Comparison of ENCODE assay signal across 26 mouse cellular contexts in the genomic region with DNA sequence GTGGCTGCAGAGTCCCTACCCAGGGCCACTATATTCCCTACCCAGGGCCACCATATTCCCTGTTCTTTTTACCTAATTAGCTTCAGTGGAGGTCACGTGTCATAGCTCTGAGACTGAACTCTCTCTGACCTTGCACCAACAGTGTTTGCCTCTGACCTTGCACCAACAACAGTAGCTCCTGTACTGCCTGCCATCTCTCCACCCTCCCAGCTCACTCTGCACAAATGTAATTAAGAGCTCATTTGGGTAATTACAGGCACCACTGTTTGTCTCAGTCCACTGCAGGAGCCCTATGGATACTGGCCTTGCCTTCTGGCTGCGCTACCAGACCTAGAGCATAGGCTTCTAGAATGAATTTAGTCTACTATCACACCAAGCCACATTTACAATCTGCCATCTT. TPM values are rescaled to one million over a fixed set of nuclear protein-coding genes. Genes with fewer than 3 reads are reported as not detected.
A peak's percentile ranks its signal among the peaks of the same experiment; 100 is the strongest.
DNase-seq lines count a peak whose midpoint lies in the region; ATAC-seq and TF ChIP-seq lines count a peak whose summit lies in the region.
"Had no signal": no experiment of that assay in that cellular context is flagged by ENCODE, and none has a peak within 500 bp of the region (broad histone marks: within the 10 kb centered on the region; RNA-seq: fewer than 3 reads in every experiment).

No protein-coding gene starts in this region.

- H3K9ac ChIP-seq in intestine, embryonic 16.5 days (ENCODE audit: low read depth, low read length), result no peak overlapping the region; the same call in 1 of the 2 replicates
- no peak overlapping the region for H3K9ac ChIP-seq in intestine, embryonic 15.5 days
- no peak overlapping the region for H3K9ac ChIP-seq in lung, postnatal 0 days (replicated peaks; ENCODE audit: low read depth)
- H3K9ac ChIP-seq in liver, embryonic 13.5 days, result no peak overlapping the region
- H3K9ac ChIP-seq: forebrain, embryonic 13.5 days; hindbrain, embryonic 12.5 days; kidney, embryonic 15.5 days; lung, embryonic 14.5 days had no signal

- no peaks in the 10 kb centered on the region for H3K27me3 ChIP-seq in intestine, embryonic 16.5 days (replicated peaks; ENCODE audit: control insufficient read depth, insufficient read depth, low read length)
- no peaks in the 10 kb centered on the region for H3K27me3 ChIP-seq in intestine, embryonic 15.5 days (replicated peaks)
- H3K27me3 ChIP-seq in lung, postnatal 0 days (replicated peaks; ENCODE audit: insufficient read depth, low read length), result no peaks in the 10 kb centered on the region
- no peaks in the 10 kb centered on the region for H3K27me3 ChIP-seq in liver, embryonic 13.5 days
- H3K27me3 ChIP-seq: forebrain, embryonic 13.5 days; hindbrain, embryonic 12.5 days; kidney, embryonic 15.5 days had no signal

- 82% methylated on average over 2 of the region's 2 CpGs for WGBS in intestine, embryonic 16.5 days
- WGBS in intestine, embryonic 15.5 days, result 80% methylated on average over 2 of the region's 2 CpGs
- 93% methylated on average over 2 of the region's 2 CpGs for WGBS in lung, postnatal 0 days
- 58% methylated on average over 2 of the region's 2 CpGs for WGBS in liver, embryonic 13.5 days (ENCODE audit: insufficient replicate concordance)

- H3K27ac ChIP-seq in intestine, embryonic 16.5 days (ENCODE audit: low read length), result peak overlapping the region; percentile 68; the same call in 1 of the 2 replicates
- no peak overlapping the region for H3K27ac ChIP-seq in intestine, embryonic 15.5 days
- peak overlapping the region; percentile 74; the same call in 1 of the 2 replicates for H3K27ac ChIP-seq in lung, postnatal 0 days (ENCODE audit: low read length)
- H3K27ac ChIP-seq in liver, embryonic 13.5 days, result no peak overlapping the region
- H3K27ac ChIP-seq: forebrain, embryonic 13.5 days; hindbrain, embryonic 12.5 days; hindbrain, postnatal 0 days; kidney, embryonic 15.5 days; layer of hippocampus, adult 2 months; left cerebral cortex, adult 2 months had no signal

- no peak for TF ChIP-seq CTCF in lung, postnatal 0 days (IDR thresholded peaks at IDR 0.05)

- H3K4me1 ChIP-seq in intestine, embryonic 16.5 days (ENCODE audit: control insufficient read depth, insufficient read depth, low read length), result peaks cover 36% of the 10 kb centered on the region
- H3K4me1 ChIP-seq in intestine, embryonic 15.5 days (replicated peaks), result peaks cover 20% of the 10 kb centered on the region
- H3K4me1 ChIP-seq in lung, postnatal 0 days (ENCODE audit: insufficient read depth, low read depth, low read length), result no peaks in the 10 kb centered on the region
- peaks cover 23% of the 10 kb centered on the region for H3K4me1 ChIP-seq in liver, embryonic 13.5 days (replicated peaks)
- H3K4me1 ChIP-seq: forebrain, embryonic 13.5 days had no signal

- no peak overlapping the region for H3K4me3 ChIP-seq in intestine, embryonic 16.5 days (ENCODE audit: low read length)
- no peak overlapping the region for H3K4me3 ChIP-seq in intestine, embryonic 15.5 days (replicated peaks)
- no peak overlapping the region for H3K4me3 ChIP-seq in lung, postnatal 0 days (ENCODE audit: low read depth, low read length)
- H3K4me3 ChIP-seq in liver, embryonic 13.5 days (replicated peaks), result no peak overlapping the region
- H3K4me3 ChIP-seq: forebrain, embryonic 13.5 days; hindbrain, embryonic 12.5 days; kidney, embryonic 15.5 days; layer of hippocampus, adult 2 months; left cerebral cortex, adult 2 months had no signal

- TF ChIP-seq EP300 in lung, postnatal 0 days (IDR thresholded peaks at IDR 0.05), result no peak

- no peak overlapping the region for H3K4me2 ChIP-seq in intestine, embryonic 16.5 days (ENCODE audit: low read depth, low read length)
- H3K4me2 ChIP-seq in intestine, embryonic 15.5 days (replicated peaks), result no peak overlapping the region
- no peak overlapping the region for H3K4me2 ChIP-seq in lung, postnatal 0 days (replicated peaks; ENCODE audit: low read depth, low read length)
- no peak overlapping the region for H3K4me2 ChIP-seq in liver, embryonic 13.5 days
- H3K4me2 ChIP-seq: forebrain, embryonic 13.5 days; heart, embryonic 11.5 days; hindbrain, embryonic 12.5 days; kidney, embryonic 15.5 days; lung, embryonic 14.5 days; midbrain, embryonic 11.5 days had no signal

- peaks cover 23% of the 10 kb centered on the region for H3K36me3 ChIP-seq in intestine, embryonic 16.5 days (ENCODE audit: control insufficient read depth, insufficient read depth, low read length)
- H3K36me3 ChIP-seq in intestine, embryonic 15.5 days, result peaks cover 43% of the 10 kb centered on the region
- H3K36me3 ChIP-seq in lung, postnatal 0 days (ENCODE audit: insufficient read depth, low read length), result peaks cover 10% of the 10 kb centered on the region
- H3K36me3 ChIP-seq in liver, embryonic 13.5 days, result peaks cover 30% of the 10 kb centered on the region; the same call in 1 of the 2 replicates

- no peak for DNase-seq in lung, postnatal 0 days (ENCODE audit: low spot score)
- no peak for DNase-seq in lung, postnatal 4 days
- no peak for DNase-seq in liver, embryonic 13.5 days
- DNase-seq in cerebellum, postnatal 36 days, result no peak
- DNase-seq: adrenal gland, adult 8-10 months; cerebellum, adult 8-10 months; cerebellum, postnatal 25 days; gastrocnemius, postnatal 14 days; heart, postnatal 36 days; kidney, adult 11 months; kidney, postnatal 25 days; lung, embryonic 14.5 days; right cerebral cortex, postnatal 25 days had no signal

- ATAC-seq in intestine, embryonic 16.5 days, result 0 out of 2 replicates have a peak, but pooled peaks have one; percentile 7
- no peak; the same call in 1 of the 2 replicates for ATAC-seq in intestine, embryonic 15.5 days
- ATAC-seq in lung, postnatal 0 days, result no peak
- ATAC-seq in liver, embryonic 13.5 days (ENCODE audit: low read depth), result peak; percentile 33; the same call in 1 of the 2 replicates
- no peak for ATAC-seq in cerebellum, adult (ENCODE audit: insufficient number of reproducible peaks, low FRiP score, low TSS enrichment)
- ATAC-seq: activated CD4-positive, CD25-positive, alpha-beta regulatory T cell, adult 4 months; forebrain, embryonic 13.5 days; hindbrain, postnatal 0 days; midbrain, embryonic 16.5 days had no signal

- no peaks in the 10 kb centered on the region for H3K9me3 ChIP-seq in intestine, embryonic 16.5 days (ENCODE audit: control insufficient read depth, low read length)
- H3K9me3 ChIP-seq in intestine, embryonic 15.5 days, result no peaks in the 10 kb centered on the region
- H3K9me3 ChIP-seq in lung, postnatal 0 days (ENCODE audit: low read length), result no peaks in the 10 kb centered on the region
- H3K9me3 ChIP-seq in liver, embryonic 13.5 days (replicated peaks), result no peaks in the 10 kb centered on the region
- H3K9me3 ChIP-seq: forebrain, embryonic 13.5 days; hindbrain, embryonic 12.5 days; kidney, embryonic 15.5 days had no signal

RNA-seq across cellular contexts. Expression of gene Kdm4a, which starts 54.0 kb away (rescaled TPM):
- polyA plus RNA-seq in intestine, embryonic 16.5 days (2015; fragmentation: Nextera tagmentation; extraction: Ambion mirVana), result 18.0 and 18.6 TPM in 2 replicates
- polyA plus RNA-seq in intestine, embryonic 15.5 days (2015; fragmentation: Nextera tagmentation; extraction: Ambion mirVana), result 24.7 and 25.2 TPM in 2 replicates
- 20.3 and 23.4 TPM in 2 replicates for polyA plus RNA-seq in lung, postnatal 0 days (2015; fragmentation: Nextera tagmentation; extraction: Ambion mirVana)
- polyA plus RNA-seq in liver, embryonic 13.5 days (2015; fragmentation: Nextera tagmentation; extraction: Ambion mirVana), result 7.8 and 9.1 TPM in 2 replicates

RNA-seq across cellular contexts. Expression of gene Ptprf, which starts 57.3 kb away (rescaled TPM):
- 45.8 and 54.8 TPM in 2 replicates for polyA plus RNA-seq in intestine, embryonic 16.5 days (2015; fragmentation: Nextera tagmentation; extraction: Ambion mirVana)
- polyA plus RNA-seq in intestine, embryonic 15.5 days (2015; fragmentation: Nextera tagmentation; extraction: Ambion mirVana), result 57.7 and 62.4 TPM in 2 replicates
- polyA plus RNA-seq in lung, postnatal 0 days (2015; fragmentation: Nextera tagmentation; extraction: Ambion mirVana), result 65.1 and 85.0 TPM in 2 replicates
- 7.9 and 9.5 TPM in 2 replicates for polyA plus RNA-seq in liver, embryonic 13.5 days (2015; fragmentation: Nextera tagmentation; extraction: Ambion mirVana)

Comparison
In these comparisons a context has a peak if more than half of its experiments do, and no peak if none do; other contexts are left out.
1. ATAC-seq: peak in intestine, embryonic 16.5 days (single experiment) and liver, embryonic 13.5 days (single experiment); none in intestine, embryonic 15.5 days (single experiment), lung, postnatal 0 days (single experiment) and cerebellum, adult (single experiment).
2. H3K27ac ChIP-seq: peak in intestine, embryonic 16.5 days (single experiment) and lung, postnatal 0 days (single experiment); none in intestine, embryonic 15.5 days (single experiment) and liver, embryonic 13.5 days (single experiment).